Mouse (Mus musculus) heart, embryonic 14.5 days (tissue): Measurements from ENCODE around the gene Ankrd55. TPM values are rescaled to one million over a fixed set of nuclear protein-coding genes. Genes with fewer than 3 reads are reported as not detected.
A peak's percentile ranks its signal among the peaks of the same experiment; 100 is the strongest.

ENCODE experiments used
- ATAC-seq: fragments of 200-750 bp; cut with Nextera tagmentation; 2 replicates; pipeline ENCODE4 v1.8.0; 2017; ENCODE audit warnings: low read depth, moderate TSS enrichment; ENCODE audit not compliant: insufficient number of reproducible peaks, insufficient read depth, low FRiP score
- H3K27ac ChIP-seq, 2 experiments: fragments of 200-500 bp in 1 of 2; fragments of 300-500 bp in 1 of 2; sonication (generic) in 1 of 2; replicated peaks in 1 of 2; 2 replicates each; pipeline ENCODE4 v1.5.1; 2012 to 2014; ENCODE audit warnings: low read depth in 2 of 2, low read length in 2 of 2, control low read depth in 1 of 2, mild to moderate bottlenecking in 1 of 2, mixed read lengths in 1 of 2; ENCODE audit not compliant: control insufficient read depth in 1 of 2, insufficient read depth in 1 of 2
- H3K27me3 ChIP-seq: fragments of 300-500 bp; sonication (generic); 2 replicates; pipeline ENCODE4 v1.6.1; 2014; ENCODE audit warnings: mild to moderate bottlenecking, low read length, control low read depth; ENCODE audit not compliant: control insufficient read depth, insufficient read depth
- H3K36me3 ChIP-seq: fragments of 300-500 bp; sonication (generic); 2 replicates; pipeline ENCODE4 v1.6.1; 2014; ENCODE audit warnings: mild to moderate bottlenecking, control low read depth, low read length, mixed read lengths; ENCODE audit not compliant: control insufficient read depth, insufficient read depth
- H3K4me1 ChIP-seq, 2 experiments: fragments of 200-500 bp in 1 of 2; fragments of 300-500 bp in 1 of 2; sonication (generic) in 1 of 2; 2 replicates each; pipeline ENCODE4 v1.6.1; 2012 to 2014; ENCODE audit warnings: low read length in 2 of 2, control low read depth in 1 of 2, mixed read lengths in 1 of 2; ENCODE audit not compliant: control insufficient read depth in 2 of 2, insufficient read depth in 2 of 2
- H3K4me2 ChIP-seq: fragments of 300-500 bp; sonication (generic); 2 replicates; pipeline ENCODE4 v1.6.1; 2014; ENCODE audit warnings: mild to moderate bottlenecking, low read length
- H3K4me3 ChIP-seq, 2 experiments: fragments of 200-500 bp in 1 of 2; fragments of 300-500 bp in 1 of 2; sonication (generic) in 1 of 2; 2 replicates each; pipeline ENCODE4 v1.5.1; 2012 to 2014; ENCODE audit warnings: low read length in 2 of 2, mild to moderate bottlenecking in 2 of 2, control low read depth in 1 of 2, low read depth in 1 of 2, moderate library complexity in 1 of 2; ENCODE audit not compliant: control insufficient read depth in 1 of 2, insufficient read depth in 1 of 2
- H3K9ac ChIP-seq: fragments of 300-500 bp; sonication (generic); 2 replicates; pipeline ENCODE4 v1.6.1; 2014; ENCODE audit warnings: mild to moderate bottlenecking, low read length
- H3K9me3 ChIP-seq: fragments of 300-500 bp; sonication (generic); 2 replicates; pipeline ENCODE4 v1.6.1; 2016; ENCODE audit warnings: low read length, control low read depth; ENCODE audit not compliant: control insufficient read depth
- WGBS: fragments of 180-500 bp; shearing (Covaris S2); extraction: QIAGEN DNeasy Blood & Tissue Kit; methylation state at CpG from one replicate; pipeline ENCODE4 v1.1.7; 2014; 5-methylcytosine and 5-hydroxymethylcytosine counted together
- polyA plus RNA-seq: library from polyadenylated mRNA; unstranded; fragments of >200 nt; fragmentation: Nextera tagmentation; extraction: Ambion mirVana; gene quantifications from 2 replicates; pipeline ENCODE4 v1.2.1, GENCODE M21; 2014

Gene Ankrd55
- polyA plus RNA-seq = 0.08 TPM in 2 replicates

DNA sequence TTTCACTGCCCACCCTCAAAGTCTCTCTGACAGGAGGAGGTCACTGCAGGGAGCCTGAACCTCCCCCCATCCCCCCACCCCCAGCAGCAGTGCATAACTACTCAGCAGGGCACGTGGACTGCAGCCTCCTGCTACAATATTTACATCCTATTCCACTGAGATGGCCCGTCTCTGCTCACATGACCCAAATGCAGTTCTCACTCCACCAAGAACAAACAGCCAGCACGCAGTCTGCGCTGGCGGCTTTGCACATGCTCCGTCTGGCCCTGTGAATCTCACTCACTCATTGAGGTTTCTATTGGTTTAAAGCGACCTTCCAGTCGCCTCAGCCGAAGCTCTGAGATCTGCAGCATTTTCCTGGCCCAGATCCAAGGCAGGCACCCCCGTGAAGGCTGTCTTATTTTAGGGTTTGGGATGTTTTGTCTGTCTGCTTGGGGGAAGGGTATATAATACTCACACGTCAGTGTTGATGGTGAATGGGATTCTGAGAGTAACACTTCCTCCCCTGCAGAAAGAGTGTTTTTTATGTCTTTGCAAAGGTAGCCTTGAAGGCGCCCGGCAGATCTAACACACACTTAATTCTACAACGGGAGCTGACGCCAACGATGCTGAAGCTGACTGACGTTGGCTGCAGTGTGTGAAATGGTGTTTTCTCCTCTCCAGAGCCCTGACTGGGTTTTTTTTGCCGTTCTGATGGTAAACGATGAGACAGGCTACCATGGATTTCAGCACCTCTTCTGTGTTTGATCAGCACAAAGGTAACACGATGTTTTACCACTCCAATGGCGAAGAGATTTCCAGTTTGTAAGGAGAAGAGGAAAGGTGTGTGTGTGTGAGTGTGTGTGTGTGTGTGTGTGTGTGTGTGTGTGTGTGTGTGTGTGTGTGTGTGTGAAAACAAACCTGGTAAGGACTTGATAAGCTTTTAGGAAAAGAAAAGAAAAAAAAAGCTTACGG lies at the start of gene Ankrd55:
Gene Ankrd55 (plus strand): TSS at position 227 of the 954 bp plus-strand sequence.
- ATAC-seq = peak; percentile 74
- Histone ChIP-seq H3K36me3 (no peaks in the 10 kb centered on the region), H3K9ac (peak within 1 kb of the TSS; percentile 17; the same call in 1 of the 2 replicates), H3K27me3 (no peaks in the 10 kb centered on the region), H3K4me1 (peaks cover 7 to 11% of the 10 kb centered on the region in 2 experiments), H3K4me3 (peak within 1 kb of the TSS; percentile 12 to 21), H3K27ac (peak within 1 kb of the TSS in 1 of 2 experiments; percentile 20; a peak in 1 of 4 replicates), H3K4me2 (peak within 1 kb of the TSS; percentile 68), H3K9me3 (no peaks in the 10 kb centered on the region)
- WGBS = 12% methylated on average over 22 of the region's 22 CpGs

DNA sequence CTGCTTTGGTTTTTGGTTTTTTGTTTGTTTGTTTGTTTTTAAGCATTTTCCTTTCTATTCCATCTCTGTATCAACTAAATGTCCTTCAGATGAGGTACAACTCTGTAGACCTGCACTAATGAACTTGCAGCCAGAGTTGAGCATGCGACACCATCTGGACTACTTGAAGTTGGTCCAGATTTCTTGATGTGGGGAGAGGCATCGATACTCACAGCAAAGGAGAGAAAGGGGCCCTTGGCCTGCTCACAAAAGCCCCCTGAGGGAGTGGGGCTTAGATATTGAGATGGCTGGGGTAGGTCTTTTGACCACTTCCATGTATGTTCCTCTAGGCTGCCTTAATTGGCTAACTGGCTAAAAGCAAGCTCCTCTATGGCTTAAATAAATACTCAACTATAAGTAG lies 49.0 kb upstream of the Ankrd55 start:
- no peaks in the 10 kb centered on the region for H3K27me3 ChIP-seq
- H3K27ac ChIP-seq = no peak overlapping the region
- ATAC-seq = no peak
- H3K4me3 ChIP-seq = no peak overlapping the region
- no peak overlapping the region for H3K4me2 ChIP-seq
- H3K4me1 ChIP-seq = no peaks in the 10 kb centered on the region
- H3K9me3 ChIP-seq = 0 out of 2 replicates have a peak, but pooled peaks cover 3% of the 10 kb centered on the region
- 81% methylated on average over 2 of the region's 2 CpGs for WGBS
- H3K36me3 ChIP-seq = no peaks in the 10 kb centered on the region
- H3K9ac ChIP-seq = no peak overlapping the region

DNA sequence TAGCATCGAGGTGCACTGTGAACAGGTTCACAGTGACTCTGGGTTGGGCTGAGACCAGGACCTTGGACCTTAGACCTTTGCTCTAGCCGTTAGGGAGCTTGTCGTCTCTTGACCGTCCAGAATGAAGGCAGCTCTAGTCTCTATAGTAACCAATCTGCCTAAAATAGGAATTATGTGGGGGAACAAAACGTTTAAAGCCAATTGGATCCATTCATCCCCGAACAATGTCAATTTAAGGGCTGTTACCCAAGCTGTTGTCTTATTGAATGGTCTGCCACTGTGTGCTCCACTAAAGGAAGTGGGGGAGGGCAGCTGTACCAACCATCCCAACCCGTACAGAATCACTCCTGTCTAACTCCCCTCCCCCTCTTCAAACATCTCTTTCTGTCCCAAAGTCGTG lies 46.8 kb upstream of the Ankrd55 start:
- peaks cover 3% of the 10 kb centered on the region; the same call in 1 of the 2 replicates for H3K9me3 ChIP-seq
- no peak overlapping the region for H3K27ac ChIP-seq
- WGBS = 69% methylated on average over 8 of the region's 8 CpGs
- no peak for ATAC-seq
- no peak overlapping the region for H3K4me2 ChIP-seq
- no peaks in the 10 kb centered on the region for H3K27me3 ChIP-seq
- no peak overlapping the region for H3K4me3 ChIP-seq
- no peak overlapping the region for H3K9ac ChIP-seq
- no peaks in the 10 kb centered on the region for H3K36me3 ChIP-seq
- H3K4me1 ChIP-seq = no peaks in the 10 kb centered on the region

GRCm38 (mm10) chr13:112245131-112245530 lies 43.1 kb upstream of the Ankrd55 start:
- Histone ChIP-seq H3K27me3 (no peaks in the 10 kb centered on the region), H3K4me2 (no peak overlapping the region), H3K9me3 (peaks cover 21% of the 10 kb centered on the region), H3K36me3 (no peaks in the 10 kb centered on the region), H3K4me3 (no peak overlapping the region), H3K27ac (no peak overlapping the region), H3K4me1 (no peaks in the 10 kb centered on the region), H3K9ac (no peak overlapping the region)
- WGBS = 63% methylated on average over 5 of the region's 5 CpGs
- no peak for ATAC-seq

DNA sequence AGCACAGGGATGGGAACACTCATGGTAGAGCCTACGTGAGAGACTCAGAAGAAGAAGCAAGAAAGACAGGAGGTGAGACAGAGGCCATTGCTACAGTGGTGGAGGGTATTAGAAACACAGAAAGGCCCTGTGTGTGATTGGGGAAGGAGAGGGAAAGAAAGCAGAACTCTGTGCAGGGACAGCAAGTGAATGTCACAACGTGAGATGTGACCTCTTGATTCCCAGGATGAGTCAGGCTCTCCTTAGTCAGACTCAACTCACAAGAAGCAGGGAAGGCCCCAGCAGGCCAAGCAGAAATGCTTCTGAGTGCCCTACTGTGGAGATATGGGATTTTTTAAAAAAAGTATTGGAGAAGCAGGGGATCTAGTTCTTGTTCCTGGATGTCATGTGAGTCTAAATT lies 36.8 kb upstream of the Ankrd55 start:
- no peak for ATAC-seq
- Histone ChIP-seq H3K9ac (no peak overlapping the region), H3K9me3 (peaks cover 18% of the 10 kb centered on the region), H3K27ac (no peak overlapping the region), H3K4me1 (peaks cover 17 to 25% of the 10 kb centered on the region in 2 experiments), H3K4me2 (no peak overlapping the region), H3K27me3 (no peaks in the 10 kb centered on the region), H3K4me3 (no peak overlapping the region), H3K36me3 (no peaks in the 10 kb centered on the region)
- WGBS = 40% methylated on average over 2 of the region's 2 CpGs

- Histone ChIP-seq H3K9me3 (peaks cover 12% of the 10 kb centered on the region; the same call in 1 of the 2 replicates), H3K4me2 (no peak overlapping the region), H3K4me1 (peaks cover 17 to 25% of the 10 kb centered on the region in 2 experiments), H3K9ac (no peak overlapping the region), H3K27me3 (no peaks in the 10 kb centered on the region), H3K4me3 (no peak overlapping the region), H3K36me3 (no peaks in the 10 kb centered on the region), H3K27ac (0 out of 4 replicates have a peak overlapping the region, but pooled peaks of 1 of the 2 experiments have one; percentile 4)
- WGBS = 73% methylated on average over 3 of the region's 3 CpGs
- ATAC-seq = no peak
Observed at GRCm38 (mm10) chr13:112252012-112252411, 36.2 kb upstream of the Ankrd55 start.

GRCm38 (mm10) chr13:112252991-112253620 lies 35.1 kb upstream of the Ankrd55 start:
- Histone ChIP-seq H3K4me1 (peaks cover 17 to 25% of the 10 kb centered on the region in 2 experiments), H3K27ac (peak overlapping the region in 1 of 2 experiments; percentile 47; a peak in 2 of 4 replicates), H3K9me3 (peaks cover 9% of the 10 kb centered on the region; the same call in 1 of the 2 replicates), H3K36me3 (no peaks in the 10 kb centered on the region), H3K9ac (peak overlapping the region; percentile 41; the same call in 1 of the 2 replicates), H3K4me2 (peak overlapping the region; percentile 49), H3K4me3 (no peak overlapping the region), H3K27me3 (no peaks in the 10 kb centered on the region)
- peak; percentile 75 for ATAC-seq
- WGBS = 18% methylated on average over 13 of the region's 13 CpGs
